10 mouse cellular contexts compared by ENCODE assay signal in the genomic region with DNA sequence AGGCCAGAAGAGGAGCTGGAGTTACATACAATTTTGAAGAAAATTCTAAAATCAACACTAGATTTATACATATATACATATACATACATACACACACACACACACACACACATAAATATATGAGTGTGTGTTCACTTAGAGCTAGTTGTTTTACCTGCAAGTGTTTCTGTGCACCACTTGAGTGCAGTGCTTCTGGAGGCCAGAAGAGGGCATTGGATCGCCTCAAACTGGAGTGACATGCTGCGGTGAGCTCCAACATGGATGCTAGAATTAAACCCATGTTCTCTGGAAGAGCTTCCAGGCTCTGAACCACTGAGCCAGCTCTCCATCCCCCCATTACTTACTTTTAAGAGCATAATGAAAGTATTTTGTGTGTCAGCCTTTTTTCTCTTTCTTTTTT. TPM values are rescaled to one million over a fixed set of nuclear protein-coding genes. Genes with fewer than 3 reads are reported as not detected.
DNase-seq lines count a peak whose midpoint lies in the region; ATAC-seq and TF ChIP-seq lines count a peak whose summit lies in the region.
"Had no signal": no experiment of that assay in that cellular context is flagged by ENCODE, and none has a peak within 500 bp of the region (broad histone marks: within the 10 kb centered on the region; RNA-seq: fewer than 3 reads in every experiment).

No protein-coding gene starts in this region.

- no peak for TF ChIP-seq POLR2A in thymus, adult 2 months (IDR thresholded peaks at IDR 0.05; ENCODE audit: control insufficient read depth, extremely low read depth, insufficient read depth, low read length, poor library complexity)

- H3K4me1 ChIP-seq in thymus, adult 2 months (replicated peaks; ENCODE audit: control insufficient read depth, insufficient read depth, low read length): no peaks in the 10 kb centered on the region

- 55% methylated on average over 2 of the region's 2 CpGs for WGBS in thymus, adult 2 months

- H3K27me3 ChIP-seq in thymus, adult 2 months (ENCODE audit: control insufficient read depth, insufficient read depth, low read length): no peaks in the 10 kb centered on the region

- no peak overlapping the region for H3K4me3 ChIP-seq in thymus, adult 2 months (ENCODE audit: control insufficient read depth, insufficient read depth, low read length)

- no peak for ATAC-seq in cerebellum, adult (ENCODE audit: insufficient number of reproducible peaks, low FRiP score, low TSS enrichment)
- ATAC-seq: inflammation-experienced regulatory T-cells, adult 6 months; midbrain, embryonic 16.5 days had no signal

- no peak overlapping the region for H3K27ac ChIP-seq in thymus, adult 2 months (ENCODE audit: control insufficient read depth, insufficient read depth, low read length)

- no peak for TF ChIP-seq CTCF in thymus, adult 2 months (IDR thresholded peaks at IDR 0.05; ENCODE audit: borderline replicate concordance, control insufficient read depth, extremely low read depth, insufficient read depth, low read length, poor library complexity)

- peak; percentile 15 for DNase-seq in gastrocnemius, postnatal 10 days
- no peak for DNase-seq in gastrocnemius, adult 18-20 months (ENCODE audit: low spot score)
- DNase-seq in thymus, adult 2 months: peak; percentile 24
- no peak for DNase-seq in thymus, adult 18-20 months
- peak; percentile 45 to 57 for DNase-seq in kidney, postnatal 4 days
- no peak for DNase-seq in adrenal gland, postnatal 36 days
- DNase-seq in left cerebral cortex, adult 8-10 months (ENCODE audit: low spot score in 2 of 2): no peak

- H3K36me3 ChIP-seq in thymus, adult 2 months (ENCODE audit: control insufficient read depth, insufficient read depth, low read length): no peaks in the 10 kb centered on the region

RNA-seq across cellular contexts. Expression of a gene that starts 14.1 kb away (rescaled TPM):
- 10 to 100 TPM; 11.2 to 13.2 TPM for total RNA-seq in gastrocnemius, postnatal 10 days (2021)
- 1 to 10 TPM; 7.4 to 7.8 TPM for total RNA-seq in gastrocnemius, adult 18-20 months (2021)
- polyA plus RNA-seq in thymus, adult 2 months (2012; rRNA removed): 9.0 and 10.1 TPM in 2 replicates
- total RNA-seq in adrenal gland, postnatal 36 days (2021): 10 to 100 TPM; 19.1 to 22.3 TPM
- total RNA-seq in left cerebral cortex, adult 8-10 months (2022): 10 to 100 TPM; 67.5 to 74.8 (median 70.6) TPM

RNA-seq across cellular contexts. Expression of a gene that starts 17.6 kb away (rescaled TPM):
- 10 to 100 TPM; 46.5 to 52.0 TPM for total RNA-seq in gastrocnemius, postnatal 10 days (2021)
- 10 to 100 TPM; 45.9 to 48.8 TPM for total RNA-seq in gastrocnemius, adult 18-20 months (2021)
- 9.4 and 10.2 TPM in 2 replicates for polyA plus RNA-seq in thymus, adult 2 months (2012; rRNA removed)
- total RNA-seq in adrenal gland, postnatal 36 days (2021): 10 to 100 TPM; 52.4 to 62.6 TPM
- total RNA-seq in left cerebral cortex, adult 8-10 months (2022): 10 to 100 TPM; 59.1 to 68.3 (median 61.0) TPM

Comparison
In these comparisons a context has a peak if more than half of its experiments do, and no peak if none do; other contexts are left out.
1. DNase-seq: peak in gastrocnemius, postnatal 10 days (single experiment), thymus, adult 2 months (single experiment) and kidney, postnatal 4 days (2 of 2); none in gastrocnemius, adult 18-20 months (single experiment), thymus, adult 18-20 months (0 of 2), adrenal gland, postnatal 36 days (0 of 2) and left cerebral cortex, adult 8-10 months (0 of 2).